Mouse (Mus musculus): ENCODE data around the gene Folr1. TPM values are rescaled to one million over a fixed set of nuclear protein-coding genes. Genes with fewer than 3 reads are reported as not detected.

Folr1 gene
- total RNA-seq (2021): 1 to 10 TPM; 3.3 to 5.2 TPM

GRCm38 (mm10) chr7:101870629-101871028, at the start of gene Folr1:
TSS of gene Folr1 (minus strand) at chr7:101870788.
- intact Hi-C loops (cut with DNase I): no loop called here

DNA sequence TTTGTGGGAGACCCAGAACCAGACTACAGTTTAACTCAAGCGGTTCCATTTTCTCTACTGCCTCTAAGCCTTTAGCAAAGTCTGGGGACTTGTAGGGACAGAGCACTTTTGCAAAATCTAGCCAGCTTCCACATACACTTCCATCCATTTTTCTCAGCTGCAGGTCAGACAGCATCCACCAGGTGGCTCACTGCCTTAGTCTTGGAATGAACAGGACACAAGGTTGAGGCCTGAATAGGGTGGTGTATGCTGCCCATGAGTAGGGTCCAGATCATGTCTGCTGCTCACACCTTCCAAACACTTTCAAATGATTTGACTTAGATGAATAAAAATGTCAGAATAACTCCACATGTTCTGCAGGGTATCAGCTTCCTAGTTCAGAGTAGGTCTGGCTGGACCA, 47.5 kb upstream of the Folr1 start:
- DNase-seq (ENCODE audit: low spot score in 2 of 2): peak; percentile 51 to 75
- intact Hi-C loops (cut with DNase I): loop anchor here (5.0 kb wide), 1 partner anchor 159 kb away; no protein-coding TSS in a partner anchor

More at GRCm38 (mm10) chr7:101870629-101871028, at the start of gene Folr1:
- no peak for DNase-seq (ENCODE audit: low spot score in 2 of 2)

GRCm38 (mm10) chr7:101911982-101912381, 41.4 kb upstream of the Folr1 start:
- intact Hi-C loops (cut with DNase I): no loop called here
- no peak for DNase-seq (ENCODE audit: low spot score in 2 of 2)

GRCm38 (mm10) chr7:101910138-101910537, 39.5 kb upstream of the Folr1 start:
- intact Hi-C loops (cut with DNase I): no loop called here
- no peak for DNase-seq (ENCODE audit: low spot score in 2 of 2)

DNA sequence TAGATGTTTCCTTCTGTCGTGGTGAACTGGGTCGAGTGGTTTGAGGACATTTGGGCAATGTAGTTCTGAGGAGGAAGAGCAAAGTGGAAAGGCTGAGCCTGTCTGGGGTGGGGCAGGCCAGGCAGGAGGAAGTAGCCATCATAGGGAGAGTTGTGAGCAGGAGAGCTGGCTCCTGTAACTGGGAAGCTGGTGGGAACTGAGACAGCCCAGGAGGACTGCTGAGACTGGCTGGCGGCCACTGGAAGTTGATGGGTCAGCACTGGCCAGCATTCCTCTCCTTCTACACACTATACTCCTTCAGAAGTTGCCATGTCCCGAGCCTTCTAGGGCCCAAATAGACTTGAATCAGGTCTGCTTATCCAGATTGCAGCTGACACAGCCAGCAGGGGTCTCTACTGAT, 37.8 kb upstream of the Folr1 start:
- DNase-seq (ENCODE audit: low spot score in 2 of 2): no peak
- intact Hi-C loops (cut with DNase I): no loop called here

GRCm38 (mm10) chr7:101906696-101907095, 36.1 kb upstream of the Folr1 start:
- no peak for DNase-seq (ENCODE audit: low spot score in 2 of 2)
- intact Hi-C loops (cut with DNase I): no loop called here

GRCm38 (mm10) chr7:101906287-101906681, 35.7 kb upstream of the Folr1 start, which contains the start of gene Tomt:
TSS of gene Tomt (minus strand) at chr7:101906359.
- intact Hi-C loops (cut with DNase I): no loop called here
- no peak for DNase-seq (ENCODE audit: low spot score in 2 of 2)

DNA sequence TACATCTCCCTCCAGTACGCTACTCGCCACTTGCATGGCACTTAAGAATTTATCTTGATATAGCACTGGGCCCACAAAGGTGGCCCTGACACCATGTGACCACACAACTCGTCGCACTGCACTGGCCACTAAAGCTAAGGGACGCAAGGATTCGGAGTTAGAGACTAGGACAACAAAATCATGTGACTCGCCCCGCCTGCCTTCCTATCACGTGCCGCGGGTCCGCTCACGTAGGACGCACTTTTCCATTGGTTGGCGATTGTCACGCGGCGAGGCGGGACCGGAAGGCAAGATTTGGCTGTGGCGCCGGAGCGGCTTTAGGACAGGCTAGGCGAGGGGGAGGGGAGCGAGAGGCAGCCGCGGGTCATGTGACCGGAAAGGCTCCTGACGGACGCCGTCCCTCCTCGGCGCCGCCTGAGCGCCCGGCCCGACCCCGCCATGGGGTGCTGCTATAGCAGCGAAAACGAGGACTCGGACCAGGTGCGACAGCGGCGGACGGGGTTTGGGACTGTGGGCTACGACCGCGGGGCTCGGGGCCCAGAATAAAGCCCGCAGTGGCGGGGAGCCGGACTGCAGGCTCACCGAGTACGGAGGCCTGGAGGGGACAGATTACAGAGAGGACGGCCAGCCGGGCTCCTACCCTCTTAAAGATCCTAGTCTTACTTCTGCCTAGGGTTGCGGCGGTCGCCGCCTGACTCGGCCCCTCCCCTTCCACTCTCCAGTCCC, 35.1 kb upstream of the Folr1 start, which contains the start of gene Lamtor1:
TSS of gene Lamtor1 (plus strand) at position 344 of the 726 bp plus-strand sequence.
- peak; percentile 100 for DNase-seq (ENCODE audit: low spot score in 2 of 2)
- intact Hi-C loops (cut with DNase I): no loop called here

- intact Hi-C loops (cut with DNase I): no loop called here
- DNase-seq (ENCODE audit: low spot score in 2 of 2): no peak
Measured at GRCm38 (mm10) chr7:101902846-101903245, 32.3 kb upstream of the Folr1 start.

GRCm38 (mm10) chr7:101901969-101902368, 31.4 kb upstream of the Folr1 start:
- intact Hi-C loops (cut with DNase I): no loop called here
- no peak for DNase-seq (ENCODE audit: low spot score in 2 of 2)

GRCm38 (mm10) chr7:101900331-101901097, 29.9 kb upstream of the Folr1 start:
- intact Hi-C loops (cut with DNase I): no loop called here
- DNase-seq (ENCODE audit: low spot score in 2 of 2): no peak

DNA sequence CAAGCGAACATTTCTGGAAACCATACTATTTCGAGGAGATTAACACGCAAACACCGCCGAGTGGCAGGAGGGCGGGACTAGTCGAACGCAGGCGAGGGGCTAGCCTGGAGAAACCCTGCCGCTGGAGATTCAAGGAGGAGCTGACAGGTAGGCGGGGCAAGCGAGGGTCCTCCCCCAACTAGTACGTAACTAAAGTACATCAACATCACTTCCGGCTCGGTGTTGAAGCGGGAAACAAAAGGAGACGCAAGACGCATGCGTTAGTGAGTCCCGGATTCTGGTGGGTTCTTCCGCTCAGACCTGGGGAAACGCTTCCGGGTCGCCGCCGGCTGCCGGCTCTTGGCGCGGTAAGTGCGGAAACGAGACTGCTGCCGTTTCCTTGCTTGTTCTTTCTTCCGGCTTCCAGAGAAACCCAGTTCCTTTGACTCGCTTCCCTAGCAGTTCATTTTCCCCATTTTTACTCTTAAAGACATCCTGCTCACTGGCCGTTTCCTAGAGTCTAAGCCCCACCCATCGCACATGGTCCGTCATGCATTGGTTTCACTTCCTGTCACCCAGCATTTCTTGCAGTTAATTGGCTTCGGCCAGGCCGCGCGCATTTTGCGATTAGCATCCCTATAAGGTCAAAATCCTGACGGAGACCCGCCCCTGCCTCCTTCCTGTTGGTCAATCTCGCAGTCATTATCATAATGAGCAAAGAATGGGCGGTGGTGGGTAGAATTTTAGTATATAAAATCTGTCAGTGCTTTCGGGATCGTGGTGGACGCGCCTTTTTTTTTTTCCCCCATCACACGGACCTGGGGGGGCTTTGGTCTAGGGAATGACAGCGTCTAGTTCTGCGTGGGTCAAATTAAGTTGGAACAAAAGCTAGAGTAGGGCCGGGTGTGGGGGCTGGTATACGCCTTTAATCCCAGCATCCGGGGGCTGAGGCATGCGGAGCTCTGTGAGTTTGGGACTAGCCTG, 25.8 kb upstream of the Folr1 start:
- intact Hi-C loops (cut with DNase I): loop anchor here (5.0 kb wide), 2 partner anchors 59 to 219 kb away; partner anchors contain the start of gene Inppl1
- peak; percentile 98 to 99 for DNase-seq (ENCODE audit: low spot score in 2 of 2)

DNA sequence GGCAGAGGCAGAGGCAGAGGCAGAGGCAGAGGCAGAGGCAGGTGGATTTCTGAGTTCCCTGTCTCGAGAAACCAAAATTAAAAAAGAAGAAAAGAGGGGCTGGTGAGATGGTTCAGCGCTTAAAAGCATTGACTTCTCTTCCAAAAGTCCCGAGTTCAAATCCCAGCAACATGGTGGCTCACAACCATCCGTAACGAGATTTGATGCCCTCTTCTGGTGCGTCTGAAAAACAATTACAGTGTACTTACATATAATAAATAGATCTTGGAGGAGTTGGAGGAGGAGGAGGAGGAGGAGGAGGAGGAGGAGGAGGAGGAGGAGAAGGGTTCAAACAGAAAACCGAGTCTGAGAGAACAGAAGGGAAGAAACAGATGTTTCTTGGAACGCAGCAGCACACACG, 25.1 kb upstream of the Folr1 start:
- intact Hi-C loops (cut with DNase I): loop anchor here (5.0 kb wide), 2 partner anchors 58 to 218 kb away; partner anchors contain the start of gene Inppl1
- no peak for DNase-seq (ENCODE audit: low spot score in 2 of 2)

GRCm38 (mm10) chr7:101888460-101888859, 17.9 kb upstream of the Folr1 start:
- DNase-seq (ENCODE audit: low spot score in 2 of 2): no peak
- intact Hi-C loops (cut with DNase I): no loop called here

DNA sequence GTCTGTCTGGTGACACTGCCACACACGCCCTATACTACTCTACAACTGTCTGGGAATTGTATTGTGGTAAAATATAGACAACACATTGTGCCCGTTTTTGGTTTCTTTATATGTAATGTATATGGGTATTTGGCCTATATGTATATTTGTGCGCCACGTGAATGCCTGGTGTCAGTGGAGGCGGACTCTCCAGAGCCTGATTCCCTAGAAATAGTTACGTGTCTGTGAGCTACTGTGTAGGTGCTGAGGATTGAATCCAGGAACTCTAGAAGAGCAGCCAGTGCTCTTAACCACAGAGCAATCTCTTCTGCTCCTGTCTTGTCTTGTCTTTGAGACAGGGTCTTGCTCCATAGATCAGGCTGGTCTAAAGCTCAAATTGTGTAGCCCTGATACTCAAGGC, 15.7 kb upstream of the Folr1 start:
- peak in 1 of 2 experiments; percentile 70 for DNase-seq (ENCODE audit: low spot score in 2 of 2)
- intact Hi-C loops (cut with DNase I): no loop called here

DNA sequence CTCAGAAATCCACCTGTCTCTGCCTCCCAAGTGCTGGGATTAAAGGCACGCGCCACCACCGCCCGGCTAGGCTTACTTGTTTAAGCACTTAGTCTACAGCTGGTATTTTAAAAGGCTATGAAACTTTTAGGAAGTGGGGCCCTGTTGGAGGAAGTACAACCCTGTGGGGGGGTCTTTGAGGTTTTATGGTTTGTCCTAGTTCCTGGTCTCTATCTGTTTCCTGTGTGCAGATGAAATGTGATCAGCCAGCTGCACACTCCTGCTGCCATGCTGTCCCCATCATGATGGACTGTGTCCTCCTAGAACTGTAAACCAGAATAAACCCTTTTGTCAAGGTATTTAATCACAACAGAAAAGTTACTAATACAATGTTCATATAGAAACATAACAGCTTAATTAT, 13.6 kb upstream of the Folr1 start:
- no peak for DNase-seq (ENCODE audit: low spot score in 2 of 2)
- intact Hi-C loops (cut with DNase I): loop anchor here (5.0 kb wide), 1 partner anchor 47 kb away; the partner anchor contains the start of gene Inppl1

DNA sequence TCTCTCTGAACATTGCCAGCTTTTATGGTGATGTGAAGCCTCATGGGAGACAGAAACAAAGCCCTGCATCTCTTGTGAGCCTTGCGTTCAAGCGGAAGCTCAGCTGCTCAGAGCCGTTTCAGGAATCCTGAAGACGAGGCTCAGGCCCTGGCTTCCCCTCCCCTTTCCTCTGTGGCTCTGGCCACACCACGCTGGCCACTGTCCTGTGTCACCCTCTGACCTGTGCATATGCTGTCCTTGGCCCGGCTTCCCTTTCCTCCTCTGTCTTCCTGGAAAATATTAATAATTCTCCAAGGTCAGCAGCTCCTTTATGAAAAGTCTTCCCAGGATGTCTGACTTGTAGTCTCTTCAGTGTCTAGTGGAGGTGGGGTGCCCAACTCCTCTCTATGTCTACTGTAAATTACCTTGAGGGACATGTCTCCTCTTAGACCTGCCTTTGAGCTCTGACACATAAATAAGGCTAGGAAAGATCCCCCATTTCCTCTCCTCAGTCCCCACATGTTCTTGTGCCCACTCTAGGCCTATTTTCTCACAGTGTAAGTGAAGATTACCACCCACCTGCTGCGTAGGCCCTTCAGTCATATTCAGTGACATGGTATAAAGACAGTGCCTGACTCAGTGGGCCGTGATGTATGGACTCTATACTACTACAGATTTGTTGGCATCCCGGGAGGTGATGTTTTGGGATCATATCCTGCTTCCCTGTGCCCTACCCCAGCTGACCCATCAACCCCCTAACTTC, 12.0 kb upstream of the Folr1 start:
- intact Hi-C loops (cut with DNase I): loop anchor here (5.0 kb wide), 1 partner anchor 45 kb away; the partner anchor contains the start of gene Inppl1
- peak in 1 of 2 experiments; percentile 70 for DNase-seq (ENCODE audit: low spot score in 2 of 2)

DNA sequence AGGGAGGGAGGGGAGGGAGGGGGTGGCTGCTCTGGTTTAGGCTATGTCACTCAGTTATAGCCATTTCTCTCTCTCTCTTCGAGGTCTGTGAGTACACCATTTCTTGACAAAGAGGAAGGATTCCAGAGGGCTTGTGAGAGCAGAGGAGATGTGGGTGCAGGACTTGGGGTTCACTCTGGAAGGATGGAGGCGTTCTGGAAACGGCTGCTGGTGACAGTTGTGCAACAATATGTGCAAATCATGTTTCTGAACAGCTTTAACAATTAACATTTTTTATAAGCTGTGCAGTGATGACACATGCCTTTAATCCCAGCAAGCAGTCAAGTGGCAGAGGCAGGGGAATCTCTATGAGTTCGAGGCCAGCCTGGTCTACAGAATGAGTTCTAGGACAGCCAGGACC, 10.3 kb upstream of the Folr1 start:
- intact Hi-C loops (cut with DNase I): loop anchor here (5.0 kb wide), 1 partner anchor 44 kb away; the partner anchor contains the start of gene Inppl1
- no peak for DNase-seq (ENCODE audit: low spot score in 2 of 2)

GRCm38 (mm10) chr7:101875978-101876377, 5.4 kb upstream of the Folr1 start:
- DNase-seq (ENCODE audit: low spot score in 2 of 2): no peak
- intact Hi-C loops (cut with DNase I): no loop called here
